Mouse (Mus musculus) ES-Bruce4 (cell line): ENCODE measurements around the gene 2210011C24Rik. TPM values are rescaled to one million over a fixed set of nuclear protein-coding genes. Genes with fewer than 3 reads are reported as not detected.
"Not testable (repeated sequence)": the region's sequence is repeated elsewhere in the genome, so short reads cannot be mapped to it uniquely, and the experiment has no call there.

ENCODE experiments used
- H3K27ac ChIP-seq: 2 replicates; pipeline ENCODE4 v1.5.1; 2012; ENCODE audit warnings: low read length, inconsistent platforms; ENCODE audit not compliant: insufficient read depth
- H3K27me3 ChIP-seq: 2 replicates; pipeline ENCODE4 v1.6.1; 2012; ENCODE audit warnings: mild to moderate bottlenecking, low read length, inconsistent platforms; ENCODE audit not compliant: control insufficient read depth, poor library complexity, insufficient read depth, severe bottlenecking
- H3K36me3 ChIP-seq: 2 replicates; pipeline ENCODE4 v1.6.1; 2012; ENCODE audit warnings: inconsistent platforms, mild to moderate bottlenecking, low read length, moderate library complexity; ENCODE audit not compliant: control insufficient read depth, poor library complexity, insufficient read depth, severe bottlenecking
- H3K4me1 ChIP-seq: one replicate; pipeline ENCODE4 v1.8.1; 2011; ENCODE audit warnings: low read length; ENCODE audit not compliant: control insufficient read depth, insufficient read depth
- H3K4me3 ChIP-seq: 2 replicates; pipeline ENCODE4 v1.5.1; 2011; ENCODE audit warnings: low read depth, mild to moderate bottlenecking, low read length
- H3K9ac ChIP-seq: 2 replicates; pipeline ENCODE4 v1.6.1; 2012; ENCODE audit warnings: low read depth, mild to moderate bottlenecking, inconsistent platforms; ENCODE audit not compliant: poor library complexity, severe bottlenecking
- H3K9me3 ChIP-seq: replicated peaks from 2 replicates; pipeline ENCODE4 v1.6.1; 2012; ENCODE audit warnings: mild to moderate bottlenecking, low read length, inconsistent platforms; ENCODE audit not compliant: control insufficient read depth, poor library complexity, insufficient read depth, severe bottlenecking
- CTCF ChIP-seq: IDR thresholded peaks from one replicate; pipeline ENCODE4 v1.8.1; 2011; ENCODE audit warnings: low read depth, low read length
- EP300 ChIP-seq: IDR thresholded peaks from 2 replicates; pipeline ENCODE4 v1.6.1; 2011; ENCODE audit warnings: low read depth, low read length; ENCODE audit not compliant: insufficient read depth
- POLR2A ChIP-seq: IDR thresholded peaks from one replicate; pipeline ENCODE4 v1.8.1; 2011; ENCODE audit warnings: low read length; ENCODE audit not compliant: insufficient read depth
- polyA plus RNA-seq: library from polyadenylated mRNA; stranded (reverse); fragments of >200 nt; gene quantifications from 2 replicates; pipeline ENCODE4 v1.2.4, GENCODE M21; 2011; ENCODE audit warnings: low read depth; ENCODE audit not compliant: missing spikeins, insufficient read depth, insufficient read length

2210011C24Rik gene
- polyA plus RNA-seq, 1 experiment = 15.9 TPM

GRCm38 (mm10) chr8:83994030-83994429, 17.9 kb downstream of the 2210011C24Rik start:
- H3K4me3 ChIP-seq = no peak overlapping the region
- H3K36me3 ChIP-seq = peaks cover 9% of the 10 kb centered on the region

DNA sequence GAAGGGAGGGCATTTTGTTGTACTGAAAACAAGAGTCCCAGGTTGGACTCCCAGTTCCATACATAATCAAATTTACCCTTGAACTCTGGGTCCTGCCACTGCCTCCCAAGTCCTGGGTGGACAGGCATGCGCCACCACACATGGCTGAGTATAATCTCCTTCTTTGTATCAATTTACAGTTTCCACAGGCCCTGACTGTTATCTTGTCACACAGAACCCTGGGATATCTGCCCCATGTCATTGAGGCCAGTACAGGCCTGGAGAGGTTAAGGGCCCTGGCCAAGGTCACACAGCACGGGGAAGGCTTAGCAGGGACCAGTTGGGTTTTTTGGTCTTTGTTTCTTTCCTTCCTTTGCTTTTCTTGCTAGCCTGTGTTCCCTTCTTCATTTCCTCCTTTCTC, 19.5 kb downstream of the 2210011C24Rik start:
- Histone ChIP-seq H3K9me3 (no peaks in the 10 kb centered on the region), H3K4me3 (no peak overlapping the region), H3K9ac (no peak overlapping the region), H3K4me1 (no peaks in the 10 kb centered on the region), H3K27me3 (no peaks in the 10 kb centered on the region), H3K36me3 (peaks cover 9% of the 10 kb centered on the region), H3K27ac (no peak overlapping the region)
- TF ChIP-seq EP300 = no peak
- no peak for TF ChIP-seq POLR2A
- no peak for TF ChIP-seq CTCF

More at GRCm38 (mm10) chr8:83994030-83994429, 17.9 kb downstream of the 2210011C24Rik start:
- Histone ChIP-seq H3K9me3 (no peaks in the 10 kb centered on the region), H3K27me3 (no peaks in the 10 kb centered on the region), H3K27ac (no peak overlapping the region), H3K9ac (no peak overlapping the region), H3K4me1 (peaks cover under 1% of the 10 kb centered on the region)
- TF ChIP-seq CTCF = no peak
- TF ChIP-seq POLR2A = no peak
- no peak for TF ChIP-seq EP300

GRCm38 (mm10) chr8:83990170-83990569, 21.8 kb downstream of the 2210011C24Rik start:
- TF ChIP-seq CTCF = no peak
- no peak for TF ChIP-seq EP300
- TF ChIP-seq POLR2A = no peak
- H3K36me3 ChIP-seq = peaks cover 9% of the 10 kb centered on the region
- no peaks in the 10 kb centered on the region for H3K9me3 ChIP-seq
- H3K27me3 ChIP-seq = no peaks in the 10 kb centered on the region
- H3K9ac ChIP-seq = no peak overlapping the region
- H3K4me3 ChIP-seq = no peak overlapping the region
- H3K27ac ChIP-seq = no peak overlapping the region
- H3K4me1 ChIP-seq = no peaks in the 10 kb centered on the region

- no peak overlapping the region for H3K27ac ChIP-seq
- H3K9me3 ChIP-seq = no peaks in the 10 kb centered on the region
- no peaks in the 10 kb centered on the region for H3K27me3 ChIP-seq
- H3K36me3 ChIP-seq = peaks cover 9% of the 10 kb centered on the region
- no peak overlapping the region for H3K4me3 ChIP-seq
- H3K4me1 ChIP-seq = no peaks in the 10 kb centered on the region
- no peak overlapping the region for H3K9ac ChIP-seq
- TF ChIP-seq CTCF = no peak
- TF ChIP-seq EP300 = no peak
- no peak for TF ChIP-seq POLR2A
Measured at GRCm38 (mm10) chr8:83989243-83989642, 22.7 kb downstream of the 2210011C24Rik start.

DNA sequence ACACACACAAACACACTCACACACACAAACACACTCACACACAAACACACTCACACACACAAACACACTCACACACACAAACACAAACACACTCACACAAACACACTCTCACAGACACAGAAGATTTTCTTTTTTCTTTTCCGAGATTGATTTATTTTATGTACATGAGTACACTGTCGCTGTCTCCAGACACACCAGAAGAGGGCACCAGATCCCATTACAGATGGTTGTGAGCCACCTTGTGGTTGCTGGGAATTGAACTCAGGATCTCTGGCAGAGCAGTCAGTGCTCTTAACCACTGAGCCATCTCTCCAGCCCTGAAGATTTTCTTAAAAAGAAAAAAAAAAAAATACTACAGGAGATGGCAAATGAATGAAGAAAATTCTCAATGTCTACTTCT, 28.7 kb downstream of the 2210011C24Rik start:
- H3K36me3 ChIP-seq, H3K9ac ChIP-seq, H3K27ac ChIP-seq, H3K4me3 ChIP-seq, H3K4me1 ChIP-seq, H3K9me3 ChIP-seq, H3K27me3 ChIP-seq: not testable (repeated sequence)
- TF ChIP-seq CTCF = peak; percentile 26

- Histone ChIP-seq H3K27me3 (no peaks in the 10 kb centered on the region), H3K9me3 (no peaks in the 10 kb centered on the region), H3K27ac (no peak overlapping the region), H3K4me3 (no peak overlapping the region), H3K9ac (no peak overlapping the region), H3K36me3 (peaks cover 5% of the 10 kb centered on the region; the same call in 1 of the 2 replicates), H3K4me1 (no peaks in the 10 kb centered on the region)
- TF ChIP-seq POLR2A = no peak
Measured at GRCm38 (mm10) chr8:83982449-83982848, 29.5 kb downstream of the 2210011C24Rik start.

DNA sequence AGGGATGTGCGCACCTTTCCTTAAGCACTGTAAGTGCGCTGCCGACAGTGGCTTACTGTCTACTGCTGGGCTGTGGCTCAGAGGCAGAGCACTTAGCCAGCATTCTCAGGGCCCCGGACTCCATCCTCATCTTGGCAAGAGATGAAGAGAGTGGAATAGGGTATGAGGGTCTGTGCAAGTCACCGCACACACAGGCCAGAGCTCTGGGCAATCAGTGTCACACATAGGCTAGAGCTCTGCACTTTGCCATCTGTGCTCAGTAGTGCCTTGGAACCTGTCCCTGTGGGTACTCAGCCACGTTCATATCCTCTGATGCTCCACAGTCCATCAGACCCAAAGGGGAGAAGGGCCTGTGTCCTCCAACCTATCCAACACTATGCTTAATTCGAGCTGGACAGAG, 30.4 kb downstream of the 2210011C24Rik start:
- H3K9me3 ChIP-seq = no peaks in the 10 kb centered on the region
- no peaks in the 10 kb centered on the region for H3K27me3 ChIP-seq
- no peak overlapping the region for H3K27ac ChIP-seq
- H3K36me3 ChIP-seq = peaks cover 5% of the 10 kb centered on the region; the same call in 1 of the 2 replicates
- H3K4me3 ChIP-seq = no peak overlapping the region
- no peak overlapping the region for H3K9ac ChIP-seq
- H3K4me1 ChIP-seq = no peaks in the 10 kb centered on the region
- TF ChIP-seq CTCF (no peak), EP300 (no peak), POLR2A (no peak)
